Mouse (Mus musculus): ENCODE results near the gene Necap2. TPM values are rescaled to one million over a fixed set of nuclear protein-coding genes. Genes with fewer than 3 reads are reported as not detected.

Necap2 gene
- polyA plus RNA-seq, 1 experiment from 2014 or later, result 66.5 TPM

DNA sequence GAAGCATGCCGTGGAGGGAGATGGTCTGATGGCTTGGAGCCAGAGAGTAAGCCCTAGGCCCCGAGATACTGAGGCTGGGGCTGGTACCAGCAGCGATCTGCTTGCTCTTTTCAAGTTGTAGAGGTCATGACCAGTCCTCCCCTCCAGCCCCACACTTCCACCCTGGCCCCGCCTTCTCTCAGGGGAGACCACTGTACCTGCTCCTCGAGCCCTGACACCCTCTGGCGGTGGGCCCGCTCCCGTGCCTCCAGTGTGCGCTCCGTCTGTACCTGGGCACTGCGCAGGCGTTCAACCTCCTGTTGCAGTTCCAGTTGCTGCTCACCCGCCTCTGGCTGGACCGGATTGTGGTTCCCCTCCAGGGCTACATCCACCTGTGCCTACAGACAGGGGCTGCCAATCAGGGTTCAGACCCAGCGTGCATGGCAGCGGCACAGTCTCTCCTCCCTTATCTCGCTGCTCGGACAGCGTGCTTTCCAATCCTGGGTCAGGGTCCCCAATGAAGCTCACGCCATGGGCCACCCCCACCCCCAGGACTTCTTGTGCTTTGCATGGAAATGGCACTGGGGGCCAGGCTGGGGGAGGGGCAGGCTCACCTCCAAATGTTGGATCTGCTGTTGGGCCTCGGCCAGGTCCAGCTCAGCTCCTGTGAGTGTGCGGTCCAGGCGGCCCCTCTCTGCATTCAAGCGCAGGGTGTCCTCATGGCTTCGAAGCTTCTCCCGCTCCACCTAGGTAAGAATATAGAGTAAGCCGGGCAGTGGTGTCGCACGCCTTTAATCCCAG is 60.3 kb downstream of the Necap2 start:
- no peaks in the 10 kb centered on the region for H3K9me3 ChIP-seq (ENCODE audit: control insufficient read depth, low read length)
- H3K4me2 ChIP-seq (ENCODE audit: low read depth, low read length), result no peak overlapping the region
- H3K36me3 ChIP-seq (ENCODE audit: control insufficient read depth, insufficient read depth, low read length), result peaks cover 54% of the 10 kb centered on the region
- no peak overlapping the region for H3K4me3 ChIP-seq (ENCODE audit: low read depth, low read length)
- WGBS, result 85% methylated on average over 28 of the region's 29 CpGs
- no peak overlapping the region for H3K27ac ChIP-seq (replicated peaks; ENCODE audit: low read depth, low read length)
- H3K27me3 ChIP-seq (replicated peaks; ENCODE audit: control insufficient read depth, insufficient read depth, low read length), result no peaks in the 10 kb centered on the region
- no peak overlapping the region for H3K9ac ChIP-seq (ENCODE audit: low read depth, low read length)
- DNase-seq (ENCODE audit: low spot score) (no peak), ATAC-seq (ENCODE audit: low read depth) (no peak)
- peaks cover 32% of the 10 kb centered on the region for H3K4me1 ChIP-seq (ENCODE audit: control insufficient read depth, insufficient read depth, low read length)

Other genes with a start within 250 kb of the Necap2 start
- 0.07 and 0.28 TPM in 2 replicates for gene Padi1, start 232.6 kb downstream of the Necap2 start, polyA plus RNA-seq (2014; fragmentation: Nextera tagmentation; extraction: Ambion mirVana)
- gene Padi2, start 172.0 kb downstream of the Necap2 start, polyA plus RNA-seq (2014; fragmentation: Nextera tagmentation; extraction: Ambion mirVana), result 15.1 and 16.1 TPM in 2 replicates
- gene Sdhb, start 117.2 kb downstream of the Necap2 start, polyA plus RNA-seq (2014; fragmentation: Nextera tagmentation; extraction: Ambion mirVana), result 383 and 394 TPM in 2 replicates
- 42.9 and 43.5 TPM in 2 replicates for gene Atp13a2, start 91.5 kb downstream of the Necap2 start, polyA plus RNA-seq (2014; fragmentation: Nextera tagmentation; extraction: Ambion mirVana)
- gene Mfap2, start 67.9 kb downstream of the Necap2 start, polyA plus RNA-seq (2014; fragmentation: Nextera tagmentation; extraction: Ambion mirVana), result 745 and 811 TPM in 2 replicates
- gene Crocc, start 17.8 kb downstream of the Necap2 start, polyA plus RNA-seq (2014; fragmentation: Nextera tagmentation; extraction: Ambion mirVana), result 5.1 and 6.2 TPM in 2 replicates
- gene Spata21, start 10.0 kb upstream of the Necap2 start, polyA plus RNA-seq (2014; fragmentation: Nextera tagmentation; extraction: Ambion mirVana), result 0.33 TPM in 1 of 2 replicates, not detected in the other
- gene Szrd1, start 61.4 kb upstream of the Necap2 start, polyA plus RNA-seq (2014; fragmentation: Nextera tagmentation; extraction: Ambion mirVana), result 38.7 and 40.2 TPM in 2 replicates
- gene Fbxo42, start 69.6 kb upstream of the Necap2 start, polyA plus RNA-seq (2014; fragmentation: Nextera tagmentation; extraction: Ambion mirVana), result 22.7 and 24.9 TPM in 2 replicates
- 5.1 and 5.2 TPM in 2 replicates for gene Rsg1, start 135.6 kb upstream of the Necap2 start, polyA plus RNA-seq (2014; fragmentation: Nextera tagmentation; extraction: Ambion mirVana)
- gene Arhgef19, start 161.1 kb upstream of the Necap2 start, polyA plus RNA-seq (2014; fragmentation: Nextera tagmentation; extraction: Ambion mirVana), result 17.4 and 17.7 TPM in 2 replicates
- gene Epha2, start 222.9 kb upstream of the Necap2 start, polyA plus RNA-seq (2014; fragmentation: Nextera tagmentation; extraction: Ambion mirVana), result 2.1 and 4.2 TPM in 2 replicates